Mouse (Mus musculus) bone marrow, adult 2 months (tissue): ENCODE results near the gene Vwf.

Source experiments
- CTCF ChIP-seq: fragments of 200-500 bp; IDR thresholded peaks from 2 replicates; pipeline ENCODE4 v1.5.1; 2011; ENCODE audit warnings: low read length, control low read depth; ENCODE audit not compliant: control insufficient read depth, insufficient read depth
- POLR2A ChIP-seq: fragments of 200-500 bp; IDR thresholded peaks from 2 replicates; pipeline ENCODE4 v1.6.1; 2011; ENCODE audit warnings: low read depth, mild to moderate bottlenecking, control low read depth, low read length, borderline replicate concordance; ENCODE audit not compliant: control insufficient read depth

GRCm38 (mm10) chr6:125546474-125546873, at the start of gene Vwf:
- TF ChIP-seq CTCF (no peak), POLR2A (no peak)
